Mouse (Mus musculus) cerebellum, adult 2 months (tissue): ENCODE measurements around the gene Kin. TPM values are rescaled to one million over a fixed set of nuclear protein-coding genes. Genes with fewer than 3 reads are reported as not detected.

ENCODE experiments used
- DNase-seq, 2 experiments: peaks; one replicate each; pipeline ENCODE4 v3.0.0; 2021
- H3K27ac ChIP-seq: fragments of 200-500 bp; 2 replicates; pipeline ENCODE4 v1.5.1; 2012; ENCODE audit warnings: low read length, control low read depth, inconsistent platforms; ENCODE audit not compliant: insufficient read depth
- H3K27me3 ChIP-seq: fragments of 200-500 bp; 2 replicates; pipeline ENCODE4 v1.6.1; 2012; ENCODE audit warnings: inconsistent platforms, mild to moderate bottlenecking, low read length, moderate library complexity; ENCODE audit not compliant: control insufficient read depth, insufficient read depth
- H3K4me1 ChIP-seq: fragments of 200-500 bp; 2 replicates; pipeline ENCODE4 v1.6.1; 2011; ENCODE audit warnings: low read length; ENCODE audit not compliant: control insufficient read depth, insufficient read depth
- H3K4me3 ChIP-seq: fragments of 200-500 bp; replicated peaks from 2 replicates; pipeline ENCODE3; 2011; ENCODE audit warnings: mild to moderate bottlenecking, low read depth, low read length, control low read depth; ENCODE audit not compliant: insufficient read depth
- CTCF ChIP-seq: fragments of 200-500 bp; IDR thresholded peaks from 2 replicates; pipeline ENCODE4 v1.5.1; 2011; ENCODE audit warnings: low read depth, mild to moderate bottlenecking, control low read depth, low read length, moderate library complexity, borderline replicate concordance; ENCODE audit not compliant: insufficient read depth
- POLR2A ChIP-seq: fragments of 200-500 bp; IDR thresholded peaks from 2 replicates; pipeline ENCODE4 v1.6.1; 2011; ENCODE audit warnings: low read length, control low read depth, borderline replicate concordance; ENCODE audit not compliant: insufficient read depth
- WGBS: fragments of 180-500 bp; shearing (Covaris S2); methylation state at CpG from one replicate; pipeline ENCODE4 v1.1.7; 2018; 5-methylcytosine and 5-hydroxymethylcytosine counted together
- polyA plus RNA-seq: library from polyadenylated mRNA; depleted of rRNA; stranded (reverse); fragments of >200 nt; gene quantifications from 2 replicates; pipeline ENCODE4 v1.2.3, GENCODE M21; 2012; rRNA removed

Gene Kin
- polyA plus RNA-seq, result 14.8 and 16.7 TPM in 2 replicates

DNA sequence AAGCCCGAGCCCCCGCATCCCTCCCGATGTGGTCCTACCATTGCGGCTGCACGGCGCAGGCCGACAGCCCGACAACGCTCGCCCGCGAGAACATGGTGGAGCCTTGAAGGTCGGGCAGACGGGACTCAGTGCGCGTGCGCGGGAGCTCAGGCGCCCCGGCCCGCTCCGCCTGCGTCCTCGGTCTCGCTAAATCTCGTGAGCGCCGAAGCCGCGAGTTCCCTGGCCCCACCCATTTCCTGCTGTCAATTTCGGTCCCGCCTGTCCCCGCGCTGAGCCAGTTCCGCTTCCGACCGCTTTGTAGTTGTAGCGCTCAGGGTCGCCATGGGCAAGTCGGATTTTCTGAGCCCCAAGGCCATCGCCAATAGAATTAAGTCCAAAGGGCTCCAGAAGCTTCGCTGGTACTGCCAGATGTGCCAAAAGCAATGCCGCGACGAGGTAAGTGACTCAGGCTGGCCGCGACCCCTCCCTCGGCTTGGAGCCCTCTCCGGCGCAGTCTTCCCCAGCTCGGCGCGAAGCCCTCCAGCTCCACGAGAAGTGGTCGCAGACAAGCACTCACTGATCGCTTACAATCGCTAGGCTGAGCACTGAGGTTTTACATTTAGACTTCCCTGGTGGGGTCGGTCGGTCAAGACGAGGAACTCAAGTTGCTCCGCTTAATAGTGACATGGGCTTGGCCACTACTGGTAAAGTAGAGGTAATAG lies at the start of gene Kin, which contains the start of gene Atp5c1:
Kin (plus strand) TSS at position 284 of the 701 bp plus-strand sequence.
Atp5c1 (minus strand) TSS at position 201 of the 701 bp plus-strand sequence.
- peak within 1 kb of the TSS; percentile 95 for H3K27ac ChIP-seq
- H3K4me1 ChIP-seq, result peaks cover 17% of the 10 kb centered on the region
- TF ChIP-seq CTCF (peak; percentile 37), POLR2A (peak; percentile 96)
- DNase-seq, result peak; percentile 96
- peak within 1 kb of the TSS; percentile 68 for H3K4me3 ChIP-seq
- H3K27me3 ChIP-seq, result no peaks in the 10 kb centered on the region
- under 1% methylated on average over 61 of the region's 61 CpGs for WGBS

- 61% methylated on average over 4 of the region's 4 CpGs for WGBS
- TF ChIP-seq CTCF (no peak), POLR2A (no peak)
- H3K27ac ChIP-seq, result no peak overlapping the region
- no peaks in the 10 kb centered on the region for H3K27me3 ChIP-seq
- no peak for DNase-seq
- no peak overlapping the region for H3K4me3 ChIP-seq
- peaks cover 5% of the 10 kb centered on the region; the same call in 1 of the 2 replicates for H3K4me1 ChIP-seq
Observed at GRCm38 (mm10) chr2:10033684-10034083, 46.7 kb upstream of the Kin start.

GRCm38 (mm10) chr2:10034976-10035375 lies 45.4 kb upstream of the Kin start:
- 37% methylated on average over 3 of the region's 3 CpGs for WGBS
- DNase-seq, result no peak
- no peaks in the 10 kb centered on the region for H3K27me3 ChIP-seq
- TF ChIP-seq CTCF (no peak), POLR2A (no peak)
- H3K4me1 ChIP-seq, result peaks cover 2% of the 10 kb centered on the region; the same call in 1 of the 2 replicates
- no peak overlapping the region for H3K27ac ChIP-seq
- H3K4me3 ChIP-seq, result no peak overlapping the region

- Histone ChIP-seq H3K4me1 (no peaks in the 10 kb centered on the region), H3K4me3 (peak overlapping the region; percentile 83), H3K27ac (0 out of 2 replicates have a peak overlapping the region, but pooled peaks have one; percentile 26), H3K27me3 (no peaks in the 10 kb centered on the region)
- under 1% methylated on average over 47 of the region's 47 CpGs for WGBS
- TF ChIP-seq POLR2A (no peak), CTCF (no peak)
- DNase-seq, result peak in 1 of 2 experiments; percentile 52
Observed at GRCm38 (mm10) chr2:10047758-10048436, 32.5 kb upstream of the Kin start.

DNA sequence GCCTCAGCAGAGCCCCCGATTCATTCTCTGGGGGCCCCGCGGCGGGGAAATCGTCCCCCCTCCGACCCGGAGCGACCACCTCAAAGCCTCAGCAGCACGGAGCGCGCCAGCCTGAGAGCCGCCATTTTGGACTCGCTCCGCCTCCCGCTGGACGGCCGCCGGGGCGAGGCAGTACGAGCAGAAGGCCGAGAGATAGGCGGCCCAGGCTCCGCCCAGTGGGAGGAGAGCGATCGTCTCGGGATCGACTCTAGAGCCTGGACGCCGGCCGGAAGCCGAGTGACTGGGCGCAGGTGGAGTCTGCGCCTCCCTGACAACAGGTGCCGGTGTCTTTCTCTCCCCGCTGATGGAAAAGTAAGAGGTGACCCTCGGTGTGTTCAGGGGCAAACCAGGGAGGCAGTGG lies 31.9 kb upstream of the Kin start, which contains the start of gene Taf3:
Taf3 (minus strand) TSS at position 136 of the 400 bp plus-strand sequence.
- Histone ChIP-seq H3K4me1 (no peaks in the 10 kb centered on the region), H3K27me3 (no peaks in the 10 kb centered on the region), H3K4me3 (peak within 1 kb of the TSS; percentile 83), H3K27ac (0 out of 2 replicates have a peak within 1 kb of the TSS, but pooled peaks have one; percentile 26)
- WGBS, result under 1% methylated on average over 36 of the region's 36 CpGs
- no peak for TF ChIP-seq CTCF
- peak; percentile 84 for TF ChIP-seq POLR2A
- peak; percentile 94 to 95 for DNase-seq

DNA sequence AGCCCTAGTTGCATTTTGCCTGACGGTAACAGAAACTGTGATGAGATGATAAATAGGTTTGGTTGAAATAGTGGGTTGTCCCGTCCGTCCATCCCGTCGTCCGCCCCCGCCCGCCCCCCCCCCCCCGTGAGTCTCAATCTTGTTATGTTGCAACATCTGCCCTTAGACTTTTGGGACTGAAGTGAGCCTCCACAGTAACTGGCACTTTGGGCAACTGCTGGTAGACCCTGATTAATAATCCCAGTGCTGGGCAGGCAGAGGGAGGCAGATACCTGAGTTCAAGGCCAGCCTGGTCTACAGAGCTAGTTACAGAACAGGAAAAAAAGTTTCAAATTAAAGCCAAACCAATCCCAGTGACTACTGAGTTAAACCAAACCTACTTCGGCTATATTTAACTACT lies 30.9 kb upstream of the Kin start:
- no peak overlapping the region for H3K27ac ChIP-seq
- DNase-seq, result no peak
- no peak overlapping the region for H3K4me3 ChIP-seq
- WGBS, result 14% methylated on average over 10 of the region's 10 CpGs
- no peaks in the 10 kb centered on the region for H3K4me1 ChIP-seq
- TF ChIP-seq POLR2A (no peak), CTCF (no peak)
- no peaks in the 10 kb centered on the region for H3K27me3 ChIP-seq

GRCm38 (mm10) chr2:10050878-10051277 lies 29.5 kb upstream of the Kin start:
- no peak for TF ChIP-seq CTCF
- no peak overlapping the region for H3K4me3 ChIP-seq
- 37% methylated on average over 3 of the region's 3 CpGs for WGBS
- no peaks in the 10 kb centered on the region for H3K27me3 ChIP-seq
- DNase-seq, result no peak
- no peaks in the 10 kb centered on the region for H3K4me1 ChIP-seq
- H3K27ac ChIP-seq, result no peak overlapping the region

DNA sequence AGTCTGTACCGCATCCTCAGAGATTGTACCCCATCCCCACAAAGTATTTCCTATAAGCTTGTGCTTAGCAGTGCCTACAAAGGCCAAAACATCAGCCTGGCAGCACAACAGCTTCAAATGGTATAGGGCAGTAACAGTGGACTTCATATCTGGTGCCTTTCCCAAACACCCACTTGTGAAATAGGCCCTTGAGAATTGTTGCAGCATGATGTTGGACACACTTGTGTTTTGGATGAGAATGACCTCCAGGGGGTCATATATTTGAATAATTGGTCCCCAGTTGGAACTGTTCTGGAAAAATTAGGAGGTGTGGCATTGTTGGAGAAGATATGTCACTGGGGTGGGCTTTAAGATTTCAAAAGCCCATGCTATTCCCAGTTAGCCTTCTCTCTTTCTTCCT lies 28.4 kb upstream of the Kin start:
- TF ChIP-seq CTCF (no peak), POLR2A (no peak)
- Histone ChIP-seq H3K4me1 (no peaks in the 10 kb centered on the region), H3K27me3 (no peaks in the 10 kb centered on the region), H3K27ac (no peak overlapping the region), H3K4me3 (no peak overlapping the region)
- 95% methylated on average over 1 of the region's 1 CpGs for WGBS
- no peak for DNase-seq
